Mouse (Mus musculus): ENCODE data around the gene Rin3. TPM values are rescaled to one million over a fixed set of nuclear protein-coding genes. Genes with fewer than 3 reads are reported as not detected.

Rin3 gene
- total RNA-seq, 2 experiments from 2014 or later = 3.5 to 3.8 TPM

DNA sequence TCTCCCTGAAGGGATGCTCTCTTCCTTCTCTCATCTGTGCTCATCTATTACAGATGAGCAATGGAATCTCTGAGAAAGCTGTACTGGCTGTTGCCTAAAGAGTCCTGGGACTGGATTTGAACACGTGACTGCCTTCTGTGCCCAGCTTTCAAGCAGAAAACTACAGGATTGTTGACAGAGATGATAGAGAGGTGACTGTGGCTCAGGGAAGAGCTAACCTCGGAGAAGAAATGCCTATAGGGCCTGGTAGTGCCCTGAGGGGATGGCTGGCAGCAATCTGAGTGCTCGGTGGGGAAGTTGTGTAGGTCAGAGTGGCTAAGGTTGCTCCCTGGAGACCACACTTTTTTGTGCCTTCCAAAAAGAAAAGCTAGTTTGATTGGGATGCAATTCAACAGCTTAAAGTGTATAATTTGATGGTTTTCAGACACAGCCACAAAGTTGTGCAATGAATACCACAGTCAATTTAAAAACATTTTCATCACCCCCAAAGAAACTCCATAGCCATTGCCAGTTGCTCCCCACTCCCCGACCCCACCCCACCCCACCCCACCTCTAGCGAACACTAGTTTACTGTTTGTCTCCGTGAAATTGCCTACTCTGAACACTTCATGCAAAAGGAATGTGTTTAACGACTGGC is 1.9 kb upstream of the Rin3 start:
- DNase-seq (ENCODE audit: low spot score in 2 of 2) = no peak

DNA sequence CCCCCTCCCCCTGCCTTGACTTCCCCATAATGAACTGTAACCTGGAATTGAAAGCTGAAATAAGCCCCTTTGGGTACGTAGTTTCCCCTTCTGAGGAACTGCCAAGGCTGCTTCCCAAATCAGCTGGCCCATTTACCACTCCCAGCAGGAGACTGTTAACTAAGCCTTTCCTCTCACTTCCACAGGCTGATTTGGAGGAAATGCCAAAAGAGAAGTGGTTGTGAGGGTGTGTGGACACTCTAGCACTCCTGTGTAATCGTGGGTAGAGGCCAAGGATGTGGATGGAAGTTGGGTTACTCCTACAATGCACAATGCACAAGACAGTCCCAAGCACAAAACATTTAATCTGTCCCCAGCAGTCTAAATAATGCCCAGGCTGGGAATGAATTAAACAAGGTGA is 722 bp upstream of the Rin3 start:
- no peak for DNase-seq (ENCODE audit: low spot score in 2 of 2)

- DNase-seq (ENCODE audit: low spot score in 2 of 2) = no peak
These were observed 827 bp downstream of the Rin3 start for GRCm38 (mm10) chr12:102283483-102284266.

DNA sequence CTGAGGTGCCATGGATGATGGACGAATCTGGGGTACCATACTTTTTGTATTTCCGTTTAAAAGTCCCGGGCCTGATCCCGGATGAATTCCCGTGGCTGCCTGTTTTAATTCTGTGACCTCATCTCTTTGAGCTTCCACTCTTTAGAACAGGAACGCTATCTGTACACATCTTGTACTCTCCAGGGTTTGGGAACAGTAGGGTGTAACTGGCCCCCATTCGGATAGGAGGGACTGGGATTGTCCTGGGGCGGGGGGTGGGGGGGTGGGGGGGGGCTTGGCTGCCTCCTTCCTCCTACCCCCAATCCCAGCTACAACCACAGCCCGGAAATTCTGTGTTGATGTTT is 1.4 kb downstream of the Rin3 start:
- no peak for DNase-seq (ENCODE audit: low spot score in 2 of 2)

- DNase-seq (ENCODE audit: low spot score in 2 of 2) = no peak
These were observed 1.8 kb downstream of the Rin3 start for GRCm38 (mm10) chr12:102284618-102285159.

GRCm38 (mm10) chr12:102285318-102285717 is 2.5 kb downstream of the Rin3 start:
- no peak for DNase-seq (ENCODE audit: low spot score in 2 of 2)

GRCm38 (mm10) chr12:102285779-102286178 is 2.9 kb downstream of the Rin3 start:
- no peak for DNase-seq (ENCODE audit: low spot score in 2 of 2)

DNA sequence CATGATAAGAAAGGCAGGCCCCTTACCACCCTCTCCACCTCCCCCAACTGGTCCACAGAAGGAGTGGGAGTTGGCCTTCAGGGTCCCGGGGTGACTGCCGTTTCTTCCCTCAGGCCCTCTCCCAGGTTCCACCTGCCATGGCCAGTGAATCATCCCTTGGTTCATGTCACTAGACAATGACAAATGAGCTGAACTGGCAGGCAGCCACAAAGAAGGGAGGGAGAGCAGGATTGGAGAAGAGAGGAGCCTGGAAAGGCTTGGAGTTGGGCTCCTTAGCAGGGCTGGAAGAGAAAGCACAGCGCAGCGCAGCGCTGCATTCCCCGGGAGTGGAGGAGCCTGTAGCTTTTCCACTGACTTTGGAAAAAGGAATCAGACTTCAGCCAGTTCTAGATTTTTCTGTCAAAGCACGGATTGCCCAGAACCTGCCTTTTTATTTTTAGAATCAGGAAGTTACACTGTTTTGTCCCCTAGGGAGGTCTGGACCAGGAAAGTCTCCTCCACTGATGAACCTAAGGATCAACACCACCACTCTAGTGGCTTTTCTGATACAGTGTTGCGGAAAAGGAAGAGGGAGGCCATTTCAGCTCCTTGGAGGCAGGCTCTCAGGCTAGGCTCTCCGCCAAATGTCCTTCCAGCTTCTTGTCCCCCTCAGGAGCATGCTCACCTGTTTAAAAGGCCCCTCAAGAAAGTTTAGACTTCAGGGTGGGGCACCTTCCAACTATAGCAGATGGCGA is 4.0 kb downstream of the Rin3 start:
- DNase-seq (ENCODE audit: low spot score in 2 of 2) = no peak

- no peak for DNase-seq (ENCODE audit: low spot score in 2 of 2)
These were observed 5.2 kb downstream of the Rin3 start for GRCm38 (mm10) chr12:102287904-102288602.

- no peak for DNase-seq (ENCODE audit: low spot score in 2 of 2)
These were observed 6.0 kb downstream of the Rin3 start for GRCm38 (mm10) chr12:102288846-102289245.

DNA sequence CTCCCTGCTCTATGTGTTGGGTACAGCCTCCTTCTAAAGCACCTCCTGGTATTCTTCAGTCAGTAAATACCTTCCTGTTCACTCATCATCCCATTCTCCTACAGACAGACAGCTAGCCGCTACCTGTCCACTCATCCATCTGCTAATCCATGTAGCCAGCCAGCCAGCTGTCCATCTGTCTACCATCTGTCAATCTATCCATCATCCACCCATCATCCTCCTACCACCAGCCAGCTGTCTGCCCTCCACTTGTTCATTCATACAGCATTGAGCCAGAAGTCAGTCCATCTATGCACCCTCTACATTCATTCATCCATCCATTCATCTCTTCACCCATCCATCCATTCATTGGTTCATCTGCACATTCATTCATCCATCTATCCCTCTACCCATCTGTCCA is 6.7 kb downstream of the Rin3 start:
- DNase-seq (ENCODE audit: low spot score in 2 of 2) = no peak

DNA sequence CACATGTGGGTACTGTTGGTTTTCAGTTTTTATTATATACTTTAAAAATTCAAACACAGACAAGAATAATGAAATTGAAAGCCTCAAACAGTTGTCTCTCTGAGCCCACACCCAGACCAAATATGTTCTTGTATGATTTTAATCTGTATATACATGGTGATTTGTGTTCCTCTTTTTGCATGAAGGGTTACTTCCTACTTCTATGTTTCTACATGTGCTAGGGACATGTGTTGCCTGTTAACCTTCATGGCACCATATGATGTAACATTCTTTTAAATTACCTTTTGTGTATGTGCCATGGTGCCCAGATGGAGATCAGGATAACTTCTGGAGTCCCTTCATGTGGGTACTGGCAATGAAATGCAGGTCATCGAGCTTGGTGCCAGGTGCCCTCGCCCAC is 7.8 kb downstream of the Rin3 start:
- no peak for DNase-seq (ENCODE audit: low spot score in 2 of 2)

DNA sequence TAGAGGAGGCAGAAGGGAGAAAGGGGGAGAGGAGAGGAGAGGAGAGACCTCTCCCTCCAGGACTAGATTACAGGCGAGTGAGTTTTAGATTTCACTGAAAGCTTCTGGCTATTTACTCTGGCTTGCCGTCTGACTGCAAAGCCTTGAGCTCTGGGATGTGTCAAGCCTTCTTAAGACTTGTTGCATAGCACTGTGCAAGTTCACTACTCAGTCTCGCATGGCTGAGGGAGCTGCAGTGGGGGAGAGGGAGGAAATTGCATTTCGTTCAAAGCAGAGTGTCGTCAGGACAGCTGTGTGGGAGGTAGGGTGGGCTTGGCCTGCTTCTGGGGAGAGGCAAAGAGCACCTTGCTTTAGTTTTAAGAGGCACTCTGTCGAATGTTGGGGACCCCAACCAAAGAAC is 8.8 kb downstream of the Rin3 start:
- no peak for DNase-seq (ENCODE audit: low spot score in 2 of 2)

DNA sequence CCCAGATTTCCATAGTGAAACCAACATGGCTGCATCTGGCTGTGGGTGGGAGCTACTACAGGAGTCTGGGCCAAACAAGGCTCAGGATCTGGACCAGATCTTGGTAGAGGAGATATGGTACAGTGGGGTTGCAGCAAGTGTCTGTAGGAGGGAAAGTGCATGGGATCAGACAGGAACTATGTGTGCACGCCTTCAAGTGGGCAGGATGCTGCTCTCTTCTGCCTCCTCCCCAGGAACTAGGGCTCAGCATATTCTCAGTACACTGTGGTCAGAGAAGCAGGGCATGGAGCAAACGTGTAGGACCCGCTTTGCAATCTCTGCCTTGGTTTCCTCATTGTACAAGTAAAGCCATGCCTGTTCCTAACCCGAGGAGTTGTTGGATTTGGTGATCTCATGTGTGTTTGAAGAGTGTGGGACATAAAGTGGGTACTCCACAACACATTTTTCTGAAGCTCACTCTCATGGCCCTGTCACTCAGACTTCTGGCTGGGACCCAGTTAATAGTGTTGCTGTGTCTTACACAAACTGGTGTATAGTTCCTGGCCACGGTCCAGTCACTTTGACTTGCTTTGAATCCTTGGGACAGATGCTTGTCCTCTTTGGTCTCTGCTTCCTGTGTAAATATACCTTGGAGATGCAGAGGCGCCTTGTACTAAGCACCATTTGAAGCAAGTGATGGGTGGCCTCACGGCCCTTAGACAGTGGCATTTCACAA is 9.8 kb downstream of the Rin3 start:
- DNase-seq (ENCODE audit: low spot score in 2 of 2) = no peak

- DNase-seq (ENCODE audit: low spot score in 2 of 2) = no peak
These were observed 11.8 kb downstream of the Rin3 start for GRCm38 (mm10) chr12:102294634-102295033.

DNA sequence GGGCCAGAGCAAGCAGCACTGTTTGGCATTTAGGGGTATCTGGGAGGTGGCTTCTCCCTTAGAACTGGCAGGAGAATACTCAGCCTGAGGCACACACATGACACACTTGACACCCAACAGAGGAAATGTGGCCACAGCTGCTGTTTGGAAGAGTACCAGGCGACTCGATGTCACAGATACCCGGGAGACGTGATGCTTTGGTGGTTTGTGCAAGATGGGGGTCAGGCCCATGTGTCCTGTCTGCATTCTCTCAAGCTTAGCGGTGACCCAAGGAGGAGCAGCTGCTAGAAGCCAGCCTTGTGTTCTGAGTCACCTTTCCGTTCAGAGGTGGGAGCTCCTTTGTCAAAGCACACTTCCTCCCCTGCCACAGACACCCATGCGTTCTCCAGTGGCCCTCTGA is 12.4 kb downstream of the Rin3 start:
- no peak for DNase-seq (ENCODE audit: low spot score in 2 of 2)

GRCm38 (mm10) chr12:102295662-102296061 is 12.8 kb downstream of the Rin3 start:
- no peak for DNase-seq (ENCODE audit: low spot score in 2 of 2)

DNA sequence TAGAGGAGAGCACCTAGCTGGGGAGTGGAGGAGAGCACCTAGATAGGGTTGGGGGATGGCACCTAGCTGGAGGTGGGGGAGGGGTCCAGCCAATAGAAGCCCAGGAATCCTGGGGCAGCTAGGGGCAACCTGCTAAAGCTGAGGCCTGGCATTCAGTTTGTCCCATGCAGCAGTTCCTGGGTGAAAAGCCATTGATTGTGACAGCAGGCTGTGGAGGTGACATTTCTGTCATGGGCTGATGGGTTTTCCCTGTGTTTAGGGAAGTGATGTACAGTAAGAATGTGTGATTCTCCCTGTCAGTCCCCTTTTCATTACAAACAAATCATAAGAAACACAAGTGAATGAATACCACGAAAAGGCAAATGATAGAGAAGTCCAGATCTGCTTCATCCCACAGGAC is 13.5 kb downstream of the Rin3 start:
- DNase-seq (ENCODE audit: low spot score in 2 of 2) = no peak

- DNase-seq (ENCODE audit: low spot score in 2 of 2) = no peak
These were observed 14.1 kb downstream of the Rin3 start for GRCm38 (mm10) chr12:102296967-102297366.

DNA sequence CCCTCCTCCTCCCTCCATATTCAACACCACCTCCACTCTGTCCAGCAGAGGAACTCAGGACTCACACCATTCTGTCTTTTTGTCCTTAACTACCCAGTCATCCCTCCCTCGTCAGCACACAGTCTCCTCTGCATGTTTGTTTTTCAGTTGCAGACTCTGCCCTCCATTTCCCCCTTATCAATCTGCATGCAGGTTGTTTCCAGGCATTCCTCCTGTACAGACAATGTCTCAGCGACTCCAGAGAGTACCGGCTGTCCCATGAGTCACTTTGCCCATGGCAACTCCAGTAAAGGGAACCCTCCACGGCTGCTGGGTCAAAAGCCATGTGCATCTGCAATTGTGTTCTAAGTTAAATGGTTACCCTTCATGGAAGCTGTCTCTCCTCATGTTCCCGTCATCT is 16.4 kb downstream of the Rin3 start:
- no peak for DNase-seq (ENCODE audit: low spot score in 2 of 2)

- DNase-seq (ENCODE audit: low spot score in 2 of 2) = no peak
These were observed 18.7 kb downstream of the Rin3 start for GRCm38 (mm10) chr12:102301585-102301984.

Data from layer of hippocampus, postnatal 10 days (tissue).